Mouse (Mus musculus): ENCODE measurements at regions not wholly inside any gene's neighbourhood (a gene's known extent, or its start where the extent isn't known, plus 50 kb on each side); places are given as distances from the start of the nearest gene placed in this dataset.

GRCm38 (mm10) chr2:61354104-61354503 is 224.3 kb upstream of the Tank start:
- no peak for DNase-seq (ENCODE audit: low spot score)

- DNase-seq (ENCODE audit: low spot score): no peak
Measured at GRCm38 (mm10) chr2:61347451-61347850, 230.9 kb upstream of the Tank start.

- DNase-seq (ENCODE audit: low spot score): no peak
Measured at GRCm38 (mm10) chr2:61346012-61346760, 232.2 kb upstream of the Tank start.

DNA sequence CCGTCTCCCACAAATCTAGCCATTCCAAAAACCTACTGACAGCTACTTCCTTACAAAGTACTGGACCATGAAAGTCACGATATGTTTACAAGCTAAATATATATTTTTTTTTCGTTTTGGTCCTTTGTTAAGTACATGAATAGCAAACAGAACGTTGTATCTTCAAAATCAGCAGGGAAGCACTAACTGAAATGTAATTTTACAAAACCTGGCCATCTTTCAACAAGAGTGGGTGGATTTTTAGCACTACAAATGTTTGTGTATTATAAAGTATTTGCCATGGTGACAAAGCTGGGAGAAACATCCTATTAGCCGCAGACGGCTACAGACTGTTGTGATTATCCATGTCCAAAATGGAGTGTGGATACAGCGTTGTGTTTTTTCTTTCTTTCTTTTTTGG is 233.1 kb upstream of the Tank start:
- peak; percentile 16 for DNase-seq (ENCODE audit: low spot score)

- DNase-seq (ENCODE audit: low spot score): peak; percentile 3
Measured at GRCm38 (mm10) chr2:61344556-61345131, 233.7 kb upstream of the Tank start.

DNA sequence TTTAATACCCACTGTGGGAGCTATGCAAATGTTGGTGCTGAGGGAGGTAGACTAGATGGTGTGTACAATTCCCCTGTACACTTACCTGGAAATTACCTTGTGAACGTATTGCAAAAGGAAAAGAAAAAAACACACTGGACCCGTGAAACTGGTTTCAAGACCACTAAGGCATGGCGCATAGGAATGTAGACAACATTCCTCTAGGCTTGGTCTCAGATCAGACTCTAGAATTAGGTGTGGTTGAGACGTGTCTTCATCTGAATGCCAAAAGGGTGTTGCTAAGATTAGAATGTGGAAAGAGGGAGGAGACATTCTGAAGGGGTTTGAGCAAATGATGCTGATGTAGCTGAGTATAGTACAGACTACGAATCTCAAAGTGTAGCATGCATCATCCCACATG is 237.1 kb upstream of the Tank start:
- no peak for DNase-seq (ENCODE audit: low spot score)

DNA sequence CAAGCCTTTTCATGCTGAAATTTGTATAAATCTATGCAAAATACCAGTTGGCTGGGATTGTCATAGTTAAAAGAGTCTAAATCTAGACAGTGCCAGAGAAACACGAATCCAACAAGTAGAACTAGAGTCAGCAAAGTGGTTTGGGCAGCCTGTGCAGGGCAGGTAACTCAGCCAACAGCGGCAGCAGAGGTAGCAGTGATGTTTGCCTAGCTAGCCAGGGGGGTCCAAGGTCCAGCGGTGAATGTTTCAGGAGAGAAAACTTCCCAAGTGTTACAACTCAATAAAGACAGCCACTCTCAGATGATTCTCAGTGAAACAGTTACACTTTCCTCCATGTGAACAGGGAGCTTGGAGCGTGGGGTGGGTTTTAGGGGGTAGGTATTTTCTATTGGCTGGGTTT is 259.2 kb upstream of the Tank start:
- no peak for DNase-seq (ENCODE audit: low spot score)

GRCm38 (mm10) chr2:61310405-61310804 is 268.0 kb upstream of the Tank start:
- no peak for DNase-seq (ENCODE audit: low spot score)

DNA sequence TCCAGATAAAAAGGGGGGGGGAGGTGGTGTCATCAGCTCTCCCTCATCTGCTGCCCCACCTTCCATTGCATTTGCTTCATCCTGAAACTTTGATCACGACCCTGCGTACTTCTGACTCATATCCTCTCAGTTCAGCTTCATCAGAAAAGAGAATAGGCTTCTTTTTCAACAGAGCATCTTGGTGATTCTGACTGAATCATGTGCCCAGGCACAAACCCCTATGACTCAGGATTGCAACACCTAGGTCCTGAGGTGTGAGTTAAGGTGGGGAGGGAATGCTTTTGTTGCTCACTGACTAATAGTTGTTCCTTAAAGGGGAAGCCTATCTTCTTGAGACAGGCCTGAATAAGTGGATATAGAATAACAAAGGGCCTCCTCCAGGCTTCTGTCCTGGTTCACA is 269.2 kb upstream of the Tank start:
- DNase-seq (ENCODE audit: low spot score): no peak

DNA sequence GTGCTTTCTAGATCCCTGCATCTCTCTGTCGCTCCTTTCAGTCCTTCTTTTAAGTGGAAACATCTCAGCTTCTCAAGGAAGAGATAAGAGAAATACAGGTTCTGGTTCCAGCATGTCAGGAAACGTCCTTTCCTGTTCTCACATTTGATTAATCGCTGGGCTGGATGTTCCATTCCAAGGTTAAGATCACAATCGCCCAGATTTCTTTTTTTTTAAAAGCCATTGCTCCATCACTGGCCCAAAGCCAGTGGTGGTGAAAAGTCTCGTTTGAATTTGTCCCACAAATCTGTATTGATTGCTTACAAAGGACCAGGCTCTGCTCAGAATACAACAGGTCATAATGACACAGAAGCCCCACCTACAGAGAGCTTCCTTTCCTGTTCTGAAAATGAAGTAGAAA is 281.2 kb upstream of the Tank start:
- no peak for DNase-seq (ENCODE audit: low spot score)

GRCm38 (mm10) chr2:61296606-61297005 is 281.8 kb upstream of the Tank start:
- no peak for DNase-seq (ENCODE audit: low spot score)

GRCm38 (mm10) chr2:61295261-61295964 is 283.0 kb upstream of the Tank start:
- no peak for DNase-seq (ENCODE audit: low spot score)

DNA sequence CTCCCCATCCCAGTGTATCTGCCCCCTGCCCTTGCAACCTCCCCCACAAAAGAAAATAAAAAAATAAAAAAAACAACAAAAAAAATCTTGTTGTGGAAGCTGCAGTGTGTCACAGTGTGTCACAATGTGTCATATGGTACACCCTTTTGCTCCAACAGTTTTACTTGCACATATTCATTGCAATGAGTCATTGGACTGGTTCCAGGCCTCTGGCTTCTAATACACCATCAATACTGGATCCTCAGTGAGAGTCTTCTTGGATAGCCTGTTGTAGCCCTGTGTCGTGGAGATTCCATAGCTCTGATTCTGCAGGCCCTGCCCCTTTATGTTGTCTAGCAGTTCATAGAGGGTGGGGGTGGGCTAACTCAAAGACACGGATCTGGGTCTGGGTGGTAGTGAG is 290.1 kb upstream of the Tank start:
- no peak for DNase-seq (ENCODE audit: low spot score)

DNA sequence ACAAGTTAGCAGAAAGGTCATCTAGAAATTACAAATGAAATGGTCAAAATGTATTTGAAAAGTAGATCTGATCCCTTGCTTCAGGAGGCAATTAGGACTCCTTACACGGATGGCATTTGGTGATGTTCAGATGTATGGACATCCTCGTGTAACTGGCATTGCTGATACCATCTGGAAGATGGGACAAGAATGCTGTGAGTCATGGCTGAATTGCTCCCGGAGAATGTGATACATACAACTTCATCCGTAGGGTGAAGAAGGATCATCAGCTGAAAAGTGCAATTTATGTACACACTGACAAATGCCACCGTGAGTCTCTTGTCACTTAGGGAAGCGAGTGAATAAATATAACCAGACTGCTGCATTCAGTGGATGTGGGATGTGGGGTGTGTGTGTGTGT is 293.7 kb upstream of the Tank start:
- DNase-seq (ENCODE audit: low spot score): no peak

DNA sequence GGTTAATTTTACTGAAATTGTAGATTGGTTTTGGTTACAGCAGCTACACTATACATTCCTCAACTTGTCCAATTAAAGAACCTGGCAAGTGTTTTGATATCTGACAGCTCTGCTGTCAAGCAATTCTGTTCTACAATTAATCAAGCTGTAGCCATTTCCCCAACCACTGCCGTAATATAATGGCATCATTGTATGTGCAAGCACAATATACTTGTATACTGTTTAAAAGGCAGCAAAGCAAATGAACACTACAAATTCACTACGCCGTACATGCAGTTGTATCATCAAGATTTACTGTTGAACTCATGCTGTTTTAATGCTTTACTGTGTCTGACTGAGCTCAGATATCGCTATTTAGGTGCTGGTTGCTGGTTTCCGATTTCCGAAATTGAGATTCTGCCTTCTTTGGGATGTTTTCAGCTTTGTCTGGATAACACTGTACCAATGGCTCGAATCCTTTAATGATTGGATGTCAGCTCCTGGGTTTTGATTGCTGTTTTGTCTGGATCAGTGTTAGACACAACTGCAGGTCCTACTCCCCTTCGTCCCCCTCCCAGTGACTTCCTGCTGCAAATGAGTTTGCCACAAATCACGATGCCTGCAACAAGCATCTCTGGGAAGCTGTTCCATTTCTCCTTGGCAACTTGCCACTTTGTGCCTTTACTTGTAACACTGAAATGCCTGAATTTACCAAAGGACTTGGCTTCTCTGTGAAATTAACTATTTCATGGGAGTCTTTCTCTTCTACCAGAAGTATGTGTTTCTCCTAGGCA is 294.4 kb upstream of the Tank start:
- no peak for DNase-seq (ENCODE audit: low spot score)

DNA sequence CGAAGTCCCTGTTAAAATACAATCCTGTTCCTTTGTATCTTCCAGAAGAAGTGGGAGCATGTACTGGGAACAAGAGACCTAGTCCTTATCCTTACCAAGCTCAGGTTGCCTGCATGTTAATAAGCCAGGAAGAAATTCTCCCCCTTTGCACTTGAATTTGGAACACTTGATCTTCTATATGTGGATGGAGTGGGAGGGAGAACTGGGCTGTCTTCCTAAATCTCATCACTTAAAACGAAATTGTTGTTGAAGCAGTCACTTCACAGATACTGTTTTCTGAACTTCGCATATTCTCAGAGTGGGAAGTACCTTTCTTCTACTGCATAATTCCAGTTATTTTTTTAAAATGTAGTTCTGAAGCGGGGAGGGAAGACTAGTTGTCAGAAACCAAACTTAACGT is 305.7 kb upstream of the Tank start:
- DNase-seq (ENCODE audit: low spot score): no peak

- DNase-seq (ENCODE audit: low spot score): no peak
Measured at GRCm38 (mm10) chr2:61267706-61268105, 304.7 kb upstream of the Rbms1 start.

GRCm38 (mm10) chr2:61250068-61250800 is 287.2 kb upstream of the Rbms1 start:
- DNase-seq (ENCODE audit: low spot score): no peak

DNA sequence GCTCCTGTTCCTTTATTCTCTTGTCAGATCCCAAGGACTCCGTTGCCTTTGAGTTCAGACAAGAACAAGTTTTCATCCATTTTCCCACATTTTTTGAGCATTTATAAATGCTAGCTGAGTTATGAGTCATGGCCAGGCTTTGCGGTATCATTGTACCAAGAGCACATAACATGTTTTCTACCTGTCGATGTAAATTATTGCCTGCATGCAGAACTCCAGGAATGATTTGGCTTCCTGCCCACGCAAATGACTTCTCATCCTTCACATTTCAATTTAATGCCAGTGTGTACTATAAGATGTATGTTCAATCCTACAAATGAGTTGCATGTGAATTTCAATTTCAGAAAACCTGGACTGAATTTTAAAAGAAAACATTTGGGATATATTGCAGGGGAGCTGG is 285.0 kb upstream of the Rbms1 start:
- no peak for DNase-seq (ENCODE audit: low spot score)

DNA sequence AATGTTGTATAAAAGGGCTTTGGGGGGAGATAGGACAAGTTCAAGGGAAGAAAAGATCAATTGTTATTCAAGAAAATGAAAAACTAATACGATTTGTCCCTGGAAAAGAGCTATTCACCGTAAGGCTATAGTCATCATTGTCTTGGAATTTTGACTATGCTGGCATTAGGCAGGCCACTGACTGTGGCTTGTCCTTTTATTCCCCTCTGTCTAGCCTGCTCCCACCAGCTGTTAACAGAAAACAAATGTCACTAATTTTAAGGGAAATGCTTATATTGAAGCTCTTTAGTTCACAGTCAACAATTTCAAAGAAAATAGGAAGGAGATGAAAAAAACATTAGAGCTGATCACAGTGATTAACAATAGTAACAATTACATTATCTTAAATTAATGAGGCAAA is 284.3 kb upstream of the Rbms1 start:
- DNase-seq (ENCODE audit: low spot score): no peak

GRCm38 (mm10) chr2:61246691-61247258 is 283.8 kb upstream of the Rbms1 start:
- no peak for DNase-seq (ENCODE audit: low spot score)

DNA sequence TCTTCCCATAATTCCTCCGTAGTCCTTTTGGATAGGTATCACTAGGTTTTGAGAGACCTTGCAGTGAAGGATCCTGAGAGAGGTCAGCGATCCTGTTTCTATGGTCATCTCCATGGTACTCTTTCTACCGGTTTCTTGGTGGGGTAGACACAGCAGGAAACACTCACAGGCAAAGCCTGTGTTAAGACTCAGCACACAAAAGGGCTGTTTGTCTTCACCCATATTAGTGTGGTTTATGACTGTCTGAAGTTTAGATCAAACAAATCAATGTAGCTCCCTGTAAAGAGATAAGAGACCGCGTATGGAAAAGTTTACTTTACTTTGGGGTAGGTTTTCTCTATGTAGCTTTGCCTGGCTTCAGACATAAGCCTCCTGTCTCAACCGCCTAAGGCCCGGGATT is 282.5 kb upstream of the Rbms1 start:
- no peak for DNase-seq (ENCODE audit: low spot score)
